Mouse (Mus musculus) neural tube, embryonic 12.5 days (tissue): ENCODE data around the gene Lsm11. TPM values are rescaled to one million over a fixed set of nuclear protein-coding genes. Genes with fewer than 3 reads are reported as not detected.
"Not testable (repeated sequence)": the region's sequence is repeated elsewhere in the genome, so short reads cannot be mapped to it uniquely, and the experiment has no call there.

Source experiments
- ATAC-seq: fragments of 200-750 bp; cut with Nextera tagmentation; 2 replicates; pipeline ENCODE4 v1.8.0; 2017; ENCODE audit warnings: low read depth, mild to moderate bottlenecking, moderate TSS enrichment, moderate library complexity; ENCODE audit not compliant: low FRiP score
- H3K27ac ChIP-seq: fragments of 300-500 bp; sonication (generic); 2 replicates; pipeline ENCODE4 v1.5.1; 2016
- H3K27me3 ChIP-seq: fragments of 300-500 bp; sonication (generic); replicated peaks from 2 replicates; pipeline ENCODE4 v1.6.1; 2016; ENCODE audit warnings: mild to moderate bottlenecking
- H3K36me3 ChIP-seq: fragments of 300-500 bp; sonication (generic); 2 replicates; pipeline ENCODE4 v1.6.1; 2016; ENCODE audit warnings: mild to moderate bottlenecking
- H3K4me1 ChIP-seq: fragments of 300-500 bp; sonication (generic); 2 replicates; pipeline ENCODE4 v1.6.1; 2016
- H3K4me2 ChIP-seq: fragments of 300-500 bp; sonication (generic); replicated peaks from 2 replicates; pipeline ENCODE4 v1.6.1; 2016; ENCODE audit warnings: mild to moderate bottlenecking
- H3K4me3 ChIP-seq: fragments of 300-500 bp; sonication (generic); 2 replicates; pipeline ENCODE4 v1.5.1; 2016
- H3K9ac ChIP-seq: fragments of 300-500 bp; sonication (generic); 2 replicates; pipeline ENCODE4 v1.6.1; 2016; ENCODE audit warnings: mild to moderate bottlenecking
- H3K9me3 ChIP-seq: fragments of 300-500 bp; sonication (generic); 2 replicates; pipeline ENCODE4 v1.6.1; 2016; ENCODE audit warnings: mild to moderate bottlenecking
- WGBS: fragments of 180-500 bp; shearing (Covaris S2); methylation state at CpG from one replicate; pipeline ENCODE4 v1.1.7; 2016; 5-methylcytosine and 5-hydroxymethylcytosine counted together
- polyA plus RNA-seq: library from polyadenylated mRNA; unstranded; fragments of >200 nt; fragmentation: Nextera tagmentation; extraction: Ambion mirVana; gene quantifications from 2 replicates; pipeline ENCODE4 v1.2.1, GENCODE M21; 2016

Gene Lsm11
- polyA plus RNA-seq, 1 experiment from 2014 or later = 16.0 TPM

DNA sequence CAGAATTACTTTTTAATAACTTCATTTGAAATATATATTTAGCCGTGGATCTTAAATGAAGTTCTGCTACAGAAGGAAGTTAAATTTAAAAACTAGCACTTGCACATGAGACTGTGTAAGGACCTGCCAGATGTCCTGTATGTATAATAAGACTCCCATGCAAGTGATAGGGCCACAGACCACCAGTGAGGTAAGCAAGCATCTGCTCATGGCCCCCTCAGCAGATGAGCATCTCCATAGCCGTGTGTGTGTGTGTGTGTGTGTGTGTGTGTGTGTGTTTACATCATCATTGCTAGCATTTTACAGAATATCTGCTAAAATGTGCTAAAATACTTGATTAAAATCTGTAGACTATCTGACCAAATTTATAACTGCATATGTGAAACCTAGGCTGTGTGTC lies 47.3 kb downstream of the Lsm11 start:
- no peak for ATAC-seq
- Histone ChIP-seq H3K36me3 (peaks cover 36% of the 10 kb centered on the region), H3K4me3 (no peak overlapping the region), H3K27me3 (no peaks in the 10 kb centered on the region), H3K4me2 (no peak overlapping the region), H3K4me1 (no peaks in the 10 kb centered on the region), H3K9ac (no peak overlapping the region), H3K9me3 (no peaks in the 10 kb centered on the region), H3K27ac (no peak overlapping the region)
- WGBS = 83% methylated on average over 2 of the region's 2 CpGs

DNA sequence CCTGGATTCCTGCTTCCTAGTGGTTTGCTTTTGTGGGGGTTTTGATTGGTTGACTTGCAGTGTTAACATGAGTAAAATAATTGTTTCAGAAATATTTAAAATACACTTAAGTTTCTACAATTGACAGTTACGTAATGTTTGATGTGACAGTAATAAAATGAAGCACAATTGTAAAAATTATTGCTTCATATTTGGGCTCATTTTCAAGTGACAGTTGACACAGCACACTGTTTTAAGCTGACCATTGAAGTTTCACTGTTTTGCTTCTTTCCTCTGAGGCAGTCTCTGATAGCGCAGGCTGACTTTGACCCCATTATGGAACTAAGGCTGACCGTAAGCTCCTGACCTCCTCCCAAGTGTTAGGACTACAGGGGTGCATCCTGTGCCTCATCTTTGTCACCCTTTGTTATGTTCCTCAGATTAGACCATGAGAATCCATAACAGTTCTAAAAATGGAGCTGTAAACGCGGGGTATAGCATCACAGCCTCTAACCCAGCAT lies 51.8 kb downstream of the Lsm11 start:
- no peaks in the 10 kb centered on the region for H3K27me3 ChIP-seq
- no peak overlapping the region for H3K9ac ChIP-seq
- H3K4me2 ChIP-seq = no peak overlapping the region
- 97% methylated on average over 5 of the region's 5 CpGs for WGBS
- ATAC-seq = no peak
- no peaks in the 10 kb centered on the region for H3K9me3 ChIP-seq
- H3K4me3 ChIP-seq = no peak overlapping the region
- no peak overlapping the region for H3K27ac ChIP-seq
- no peaks in the 10 kb centered on the region for H3K4me1 ChIP-seq
- peaks cover 68% of the 10 kb centered on the region for H3K36me3 ChIP-seq

DNA sequence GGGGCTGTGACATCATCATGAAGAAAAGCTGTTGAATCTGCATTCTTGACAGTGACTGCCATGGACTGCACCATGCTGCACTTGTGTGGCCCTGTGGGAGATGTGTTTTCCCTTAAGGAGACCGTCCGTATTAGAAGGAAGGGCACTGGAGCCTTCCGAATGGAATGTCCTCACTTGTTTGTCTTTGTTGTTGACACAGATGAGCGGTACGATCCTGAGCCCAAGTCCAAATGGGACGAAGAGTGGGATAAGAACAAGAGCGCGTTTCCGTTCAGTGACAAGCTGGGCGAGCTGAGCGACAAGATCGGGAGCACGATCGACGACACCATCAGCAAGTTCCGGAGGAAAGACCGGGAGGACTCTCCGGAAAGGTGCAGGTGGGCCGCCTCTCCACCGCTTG lies 54.3 kb downstream of the Lsm11 start:
- H3K9ac ChIP-seq = no peak overlapping the region
- WGBS = 89% methylated on average over 20 of the region's 20 CpGs
- no peak for ATAC-seq
- no peak overlapping the region for H3K4me2 ChIP-seq
- no peak overlapping the region for H3K27ac ChIP-seq
- no peaks in the 10 kb centered on the region for H3K9me3 ChIP-seq
- no peak overlapping the region for H3K4me3 ChIP-seq
- H3K36me3 ChIP-seq = peaks cover 67% of the 10 kb centered on the region
- no peaks in the 10 kb centered on the region for H3K27me3 ChIP-seq
- no peaks in the 10 kb centered on the region for H3K4me1 ChIP-seq

DNA sequence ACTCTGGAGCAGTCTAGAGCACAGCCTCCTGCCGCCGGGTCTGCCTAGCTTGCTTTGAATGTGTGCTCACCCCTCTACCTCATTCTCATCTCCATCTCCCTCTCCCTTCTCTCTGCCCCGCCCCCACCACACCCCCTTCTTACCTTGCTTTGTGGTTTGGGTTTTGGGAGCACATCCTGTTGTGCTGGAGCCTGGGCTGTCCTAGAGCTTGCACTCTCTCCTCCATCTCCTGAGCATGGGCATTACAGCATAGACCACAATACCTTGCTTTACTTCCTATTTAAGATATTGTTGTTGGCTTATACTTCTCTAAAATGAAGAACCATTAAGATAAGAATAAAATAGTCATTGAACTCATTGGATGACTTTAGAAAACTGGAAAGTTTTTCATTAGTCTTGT lies 54.8 kb downstream of the Lsm11 start:
- WGBS = 84% methylated on average over 3 of the region's 3 CpGs
- no peak overlapping the region for H3K4me3 ChIP-seq
- ATAC-seq = no peak
- no peak overlapping the region for H3K27ac ChIP-seq
- no peaks in the 10 kb centered on the region for H3K27me3 ChIP-seq
- no peaks in the 10 kb centered on the region for H3K4me1 ChIP-seq
- peaks cover 63% of the 10 kb centered on the region for H3K36me3 ChIP-seq
- H3K9me3 ChIP-seq = no peaks in the 10 kb centered on the region
- H3K9ac ChIP-seq = no peak overlapping the region
- no peak overlapping the region for H3K4me2 ChIP-seq

DNA sequence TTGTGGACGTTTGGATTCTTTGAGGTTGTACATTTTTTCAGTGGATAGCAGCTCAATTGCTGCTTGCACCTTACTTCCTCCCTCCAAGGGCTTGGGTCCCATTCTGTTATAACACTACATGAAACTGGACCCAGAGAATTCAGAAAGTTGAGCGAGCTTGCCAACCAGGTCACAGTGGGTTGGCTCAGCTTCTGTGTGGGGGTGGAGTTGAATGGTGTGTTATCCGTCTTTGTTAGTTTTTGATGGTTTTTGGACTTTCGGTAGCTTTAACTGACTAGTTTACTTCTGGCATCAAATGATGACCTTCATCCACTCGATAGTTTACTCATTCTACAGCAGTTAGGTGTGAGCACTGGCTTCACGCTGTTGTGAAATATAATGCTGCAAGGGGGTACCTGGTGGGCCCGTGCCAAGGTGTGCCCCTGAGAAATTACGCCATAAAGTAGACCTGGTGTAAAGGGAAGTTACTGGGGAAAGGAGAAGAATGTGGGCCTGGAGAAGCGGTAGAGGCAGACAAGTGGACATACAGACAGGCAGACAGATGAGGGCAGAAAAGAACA lies 56.2 kb downstream of the Lsm11 start:
- H3K9ac ChIP-seq = no peak overlapping the region
- no peak overlapping the region for H3K4me3 ChIP-seq
- H3K4me2 ChIP-seq = no peak overlapping the region
- no peaks in the 10 kb centered on the region for H3K9me3 ChIP-seq
- H3K4me1 ChIP-seq = no peaks in the 10 kb centered on the region
- WGBS = 94% methylated on average over 9 of the region's 9 CpGs
- peaks cover 48% of the 10 kb centered on the region for H3K36me3 ChIP-seq
- H3K27ac ChIP-seq = no peak overlapping the region
- no peaks in the 10 kb centered on the region for H3K27me3 ChIP-seq
- ATAC-seq = no peak

DNA sequence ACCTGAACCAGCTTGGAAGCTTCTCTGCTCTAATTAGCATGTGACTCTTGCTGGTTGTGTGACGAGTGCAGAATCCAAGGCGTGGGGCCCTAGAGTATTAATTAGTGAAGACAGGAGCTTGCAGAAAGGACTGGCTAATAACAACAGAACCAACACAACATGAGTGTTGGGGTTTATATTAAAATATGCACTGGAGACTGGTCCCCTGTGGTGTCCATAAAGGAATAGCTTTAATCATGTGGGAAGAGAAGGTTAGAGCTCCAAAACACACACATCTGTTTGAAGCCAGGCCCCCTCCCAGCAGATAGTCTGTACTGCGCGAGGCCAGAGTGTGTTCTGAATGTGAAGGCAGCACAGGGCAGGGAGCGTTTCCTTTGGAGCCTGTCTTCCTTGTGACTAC lies 58.1 kb downstream of the Lsm11 start:
- H3K4me2 ChIP-seq = no peak overlapping the region
- H3K4me1 ChIP-seq = 0 out of 2 replicates have a peak, but pooled peaks cover 3% of the 10 kb centered on the region
- no peaks in the 10 kb centered on the region for H3K27me3 ChIP-seq
- no peak overlapping the region for H3K27ac ChIP-seq
- H3K9me3 ChIP-seq = no peaks in the 10 kb centered on the region
- H3K36me3 ChIP-seq = peaks cover 34% of the 10 kb centered on the region
- no peak for ATAC-seq
- no peak overlapping the region for H3K4me3 ChIP-seq
- WGBS = 88% methylated on average over 5 of the region's 5 CpGs
- H3K9ac ChIP-seq = no peak overlapping the region

DNA sequence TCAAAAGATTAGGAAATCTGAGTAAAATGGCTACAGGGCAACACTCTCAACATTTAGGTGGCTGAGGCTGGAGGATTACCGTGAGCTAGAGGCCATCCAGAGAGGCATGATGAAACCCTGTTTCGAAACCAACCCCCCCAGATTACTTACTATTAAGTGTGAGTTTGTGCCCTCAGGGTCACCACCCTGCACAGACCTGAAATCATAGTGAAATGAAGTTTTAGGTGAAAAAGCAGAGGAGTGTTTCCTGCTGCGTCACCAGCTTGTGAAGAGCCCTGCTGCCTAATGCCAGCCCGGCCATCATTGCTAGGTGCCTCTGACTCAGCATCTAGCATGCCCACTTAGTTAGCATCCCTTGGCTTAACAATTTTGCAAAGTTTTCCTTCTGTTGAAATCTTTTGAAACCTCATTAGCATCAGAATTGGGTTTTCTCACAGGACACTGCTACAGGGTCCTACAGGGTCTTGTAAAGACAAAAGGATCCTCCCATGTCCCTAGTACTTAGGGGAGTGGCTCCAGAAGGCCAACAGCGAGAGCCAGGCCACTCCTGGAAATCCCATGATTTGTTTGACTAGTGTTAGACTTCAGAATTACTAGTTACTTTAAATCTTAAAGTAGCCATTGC lies 59.0 kb downstream of the Lsm11 start:
- no peak for ATAC-seq
- Histone ChIP-seq H3K4me2 (no peak overlapping the region), H3K9me3 (no peaks in the 10 kb centered on the region), H3K27me3 (no peaks in the 10 kb centered on the region), H3K4me1 (0 out of 2 replicates have a peak, but pooled peaks cover 3% of the 10 kb centered on the region), H3K9ac (no peak overlapping the region), H3K4me3 (no peak overlapping the region), H3K36me3 (peaks cover 27% of the 10 kb centered on the region), H3K27ac (no peak overlapping the region)
- WGBS = 79% methylated on average over 5 of the region's 5 CpGs

DNA sequence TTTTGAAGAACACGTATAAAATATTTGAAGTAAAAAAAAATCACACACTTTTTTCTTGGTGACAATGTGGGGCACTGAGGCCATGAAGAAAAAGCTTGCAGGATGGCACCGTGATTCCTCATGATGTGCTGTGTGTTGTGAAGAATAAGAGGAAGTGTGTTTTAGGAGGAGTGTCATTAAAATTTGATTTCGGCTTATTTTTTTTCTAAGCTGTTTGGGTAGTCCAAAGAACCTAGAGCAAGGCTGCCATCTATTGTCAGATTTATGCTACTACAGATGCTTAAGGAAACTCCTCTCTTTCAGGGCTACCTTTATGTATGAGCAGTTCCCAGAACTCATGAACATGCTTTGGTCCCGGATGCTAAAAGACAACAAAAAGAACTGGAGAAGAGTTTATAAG lies 60.7 kb downstream of the Lsm11 start:
- no peaks in the 10 kb centered on the region for H3K9me3 ChIP-seq
- H3K4me2 ChIP-seq = no peak overlapping the region
- no peak overlapping the region for H3K4me3 ChIP-seq
- ATAC-seq = no peak
- peaks cover 13% of the 10 kb centered on the region for H3K36me3 ChIP-seq
- peaks cover 9% of the 10 kb centered on the region for H3K4me1 ChIP-seq
- no peak overlapping the region for H3K9ac ChIP-seq
- H3K27ac ChIP-seq = no peak overlapping the region
- H3K27me3 ChIP-seq = no peaks in the 10 kb centered on the region
- 69% methylated on average over 4 of the region's 4 CpGs for WGBS

DNA sequence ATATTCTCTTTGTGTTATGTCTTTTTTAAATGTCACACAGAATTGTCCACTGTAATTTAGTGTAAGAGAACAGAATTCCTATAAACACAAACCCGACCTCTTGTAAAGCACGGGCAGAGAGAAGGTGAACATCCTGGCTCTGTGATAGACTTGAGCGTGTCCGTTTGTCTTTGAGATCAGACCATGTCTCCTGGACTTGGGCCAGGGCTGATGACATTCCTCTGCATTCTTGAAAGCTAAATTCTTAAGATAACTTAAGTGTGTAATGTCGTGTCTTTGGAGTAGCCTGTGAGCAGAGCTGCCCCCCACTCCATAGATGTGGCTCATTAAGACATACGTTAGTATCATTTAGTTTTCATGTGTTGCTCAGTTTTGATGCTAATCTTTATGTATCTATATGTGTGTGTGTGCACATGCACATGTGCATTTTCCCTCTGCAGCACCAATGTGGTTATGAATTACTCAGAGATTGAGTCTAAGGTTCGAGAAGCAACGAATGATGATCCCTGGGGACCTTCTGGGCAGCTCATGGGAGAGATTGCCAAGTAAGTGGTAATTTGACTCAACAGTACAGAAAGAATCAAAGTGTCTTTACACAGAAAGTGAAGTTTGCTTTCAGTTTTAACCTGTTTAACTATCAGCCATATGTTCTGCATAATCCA lies 61.3 kb downstream of the Lsm11 start:
- no peak overlapping the region for H3K27ac ChIP-seq
- ATAC-seq = no peak
- WGBS = 72% methylated on average over 8 of the region's 8 CpGs

DNA sequence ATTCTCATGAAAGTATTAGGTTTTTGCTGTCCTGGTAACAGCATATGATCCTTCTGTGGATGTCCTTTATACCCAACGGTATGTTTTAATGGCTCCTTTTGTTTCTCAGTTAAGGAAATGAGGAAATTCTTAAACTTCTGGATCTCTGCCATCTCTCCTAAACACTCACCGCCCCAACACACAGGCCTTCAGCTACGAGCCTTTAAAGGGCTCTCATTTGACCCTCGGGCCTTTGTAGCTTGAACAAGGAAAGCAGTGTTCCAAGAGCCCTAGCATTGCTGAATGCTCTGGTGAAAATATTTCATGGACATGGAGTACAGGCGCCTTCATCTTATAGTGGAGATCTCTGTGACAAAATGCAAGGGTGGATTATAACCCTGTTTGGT lies 63.1 kb downstream of the Lsm11 start:
- no peak overlapping the region for H3K4me2 ChIP-seq
- H3K9ac ChIP-seq = no peak overlapping the region
- no peaks in the 10 kb centered on the region for H3K36me3 ChIP-seq
- 37% methylated on average over 5 of the region's 5 CpGs for WGBS
- no peaks in the 10 kb centered on the region for H3K9me3 ChIP-seq
- peaks cover 9% of the 10 kb centered on the region for H3K4me1 ChIP-seq
- H3K27ac ChIP-seq = no peak overlapping the region
- no peak overlapping the region for H3K4me3 ChIP-seq
- peak; percentile 79 for ATAC-seq
- H3K27me3 ChIP-seq = no peaks in the 10 kb centered on the region

More for the DNA sequence above, 61.3 kb downstream of the Lsm11 start:
- Histone ChIP-seq H3K4me3 (no peak overlapping the region), H3K4me2 (no peak overlapping the region), H3K27me3 (no peaks in the 10 kb centered on the region), H3K9me3 (no peaks in the 10 kb centered on the region), H3K36me3 (peaks cover 9% of the 10 kb centered on the region), H3K4me1 (peaks cover 9% of the 10 kb centered on the region), H3K9ac (no peak overlapping the region)

DNA sequence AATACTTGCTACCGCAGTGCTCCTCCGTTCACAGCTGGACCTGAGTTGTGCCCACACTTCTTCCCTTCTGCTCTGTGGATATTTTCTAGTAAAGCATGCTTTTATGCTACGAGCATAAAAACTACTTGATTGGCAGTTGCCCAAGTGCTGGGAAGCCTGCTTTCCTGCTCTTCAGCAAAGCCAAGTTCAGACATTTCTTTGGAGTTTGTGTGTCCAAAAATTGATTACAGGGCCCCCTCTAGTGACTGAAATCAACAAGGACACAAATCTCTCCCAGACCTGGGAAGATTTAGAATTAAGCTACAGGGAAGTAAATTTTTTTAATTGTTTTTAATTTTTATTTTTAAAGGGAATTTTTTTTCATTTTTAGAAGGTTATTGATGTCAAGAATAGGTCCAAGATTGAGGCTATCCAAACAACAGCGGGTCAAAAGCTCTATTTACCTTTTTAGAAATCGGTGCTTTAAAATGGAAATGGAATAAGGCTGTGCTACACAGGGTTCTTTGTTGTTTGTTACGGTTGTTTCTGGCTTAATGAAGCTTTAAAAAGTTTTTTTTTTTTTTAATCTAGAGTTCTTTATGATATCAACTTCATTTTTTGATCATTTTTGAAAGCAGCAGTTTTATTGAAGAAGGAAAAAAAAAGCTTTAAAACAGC lies 63.6 kb downstream of the Lsm11 start:
- WGBS = 63% methylated on average over 6 of the region's 6 CpGs
- Histone ChIP-seq H3K27me3 (no peaks in the 10 kb centered on the region), H3K4me1 (peaks cover 9% of the 10 kb centered on the region), H3K4me2 (0 out of 2 replicates have a peak overlapping the region, but pooled peaks have one; percentile 16), H3K36me3 (no peaks in the 10 kb centered on the region; the same call in 1 of the 2 replicates), H3K9ac (no peak overlapping the region), H3K27ac (no peak overlapping the region), H3K4me3 (no peak overlapping the region), H3K9me3 (no peaks in the 10 kb centered on the region)
- peak; percentile 55 for ATAC-seq

DNA sequence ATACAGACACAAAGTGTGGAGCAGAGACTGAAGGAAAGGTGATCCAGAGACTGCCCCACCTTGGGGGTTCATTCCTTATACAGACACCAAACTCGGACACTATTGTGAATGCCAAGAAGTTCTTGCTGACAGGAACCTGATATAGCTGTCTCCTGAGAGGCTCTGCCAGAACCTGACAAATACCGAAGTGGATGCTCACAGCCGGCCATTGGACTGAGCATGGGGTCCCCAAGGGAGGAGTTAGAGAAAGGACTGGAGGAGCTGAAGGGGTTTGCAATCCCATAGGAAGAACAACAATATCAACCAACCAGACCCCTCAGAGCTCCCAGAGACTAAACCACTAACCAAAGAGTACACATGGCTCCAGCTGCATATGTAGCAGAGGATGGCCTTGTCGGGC lies 65.4 kb downstream of the Lsm11 start:
- not testable (repeated sequence) for H3K9me3 ChIP-seq, H3K27ac ChIP-seq, H3K4me1 ChIP-seq, ATAC-seq, H3K9ac ChIP-seq, H3K36me3 ChIP-seq, H3K4me2 ChIP-seq, H3K27me3 ChIP-seq, H3K4me3 ChIP-seq
- 69% methylated on average over 4 of the region's 4 CpGs for WGBS
